Mouse (Mus musculus) E14TG2a.4 (cell line): ENCODE results near the gene Gramd2.

Source experiments
- H3K27me3 ChIP-seq: 2 replicates; pipeline ENCODE4 v1.6.1; 2014; ENCODE audit warnings: low read length, control low read depth; ENCODE audit not compliant: insufficient read depth
- H3K36me3 ChIP-seq: 2 replicates; pipeline ENCODE4 v1.6.1; 2014; ENCODE audit warnings: low read length, control low read depth; ENCODE audit not compliant: insufficient read depth
- H3K4me1 ChIP-seq: replicated peaks from 2 replicates; pipeline ENCODE4 v1.6.1; 2014; ENCODE audit warnings: low read depth, low read length, control low read depth
- H3K4me3 ChIP-seq: replicated peaks from 2 replicates; pipeline ENCODE4 v1.5.1; 2014; ENCODE audit warnings: mild to moderate bottlenecking, low read length
- H3K9me3 ChIP-seq: 2 replicates; pipeline ENCODE4 v1.6.1; 2014; ENCODE audit warnings: low read length, control low read depth
- CTCF ChIP-seq: conservative IDR thresholded peaks from 2 replicates; pipeline ENCODE4 v1.5.1; 2014; ENCODE audit warnings: low read length
- NANOG ChIP-seq: IDR thresholded peaks from 2 replicates; pipeline ENCODE4 v1.6.1; 2014; ENCODE audit warnings: borderline replicate concordance, low read length, mixed read lengths
- POU5F1 ChIP-seq: IDR thresholded peaks from 2 replicates; pipeline ENCODE4 v1.6.1; 2014; ENCODE audit warnings: low read length, borderline replicate concordance

Gramd2 gene

GRCm38 (mm10) chr9:59675598-59675997 lies 4.3 kb upstream of the Gramd2 start:
- Histone ChIP-seq H3K9me3 (no peaks in the 10 kb centered on the region), H3K4me3 (no peak overlapping the region), H3K36me3 (peaks cover 89% of the 10 kb centered on the region), H3K27me3 (no peaks in the 10 kb centered on the region), H3K4me1 (peaks cover 70% of the 10 kb centered on the region)
- TF ChIP-seq NANOG, result no peak
- no peak for TF ChIP-seq CTCF
- no peak for TF ChIP-seq POU5F1

GRCm38 (mm10) chr9:59678313-59678712 lies 1.6 kb upstream of the Gramd2 start:
- H3K36me3 ChIP-seq, result peaks cover 62% of the 10 kb centered on the region
- H3K27me3 ChIP-seq, result peaks cover 20% of the 10 kb centered on the region
- peaks cover 58% of the 10 kb centered on the region for H3K4me1 ChIP-seq
- TF ChIP-seq POU5F1 (no peak), CTCF (peak; percentile 59)
- no peaks in the 10 kb centered on the region for H3K9me3 ChIP-seq
- H3K4me3 ChIP-seq, result no peak overlapping the region

- Histone ChIP-seq H3K9me3 (no peaks in the 10 kb centered on the region), H3K36me3 (peaks cover 40% of the 10 kb centered on the region), H3K4me1 (peaks cover 39% of the 10 kb centered on the region), H3K4me3 (peak overlapping the region; percentile 79), H3K27me3 (peaks cover 20% of the 10 kb centered on the region)
- no peak for TF ChIP-seq CTCF
- TF ChIP-seq POU5F1, result no peak
- TF ChIP-seq NANOG, result no peak
These were observed 561 bp downstream of the Gramd2 start for GRCm38 (mm10) chr9:59680534-59680875.

GRCm38 (mm10) chr9:59684020-59684419 lies 4.1 kb downstream of the Gramd2 start:
- H3K9me3 ChIP-seq, result no peaks in the 10 kb centered on the region
- H3K4me1 ChIP-seq, result peaks cover 37% of the 10 kb centered on the region
- no peak for TF ChIP-seq CTCF
- no peak for TF ChIP-seq NANOG
- no peak for TF ChIP-seq POU5F1
- peaks cover 7% of the 10 kb centered on the region for H3K36me3 ChIP-seq
- H3K4me3 ChIP-seq, result no peak overlapping the region
- peaks cover 20% of the 10 kb centered on the region for H3K27me3 ChIP-seq

DNA sequence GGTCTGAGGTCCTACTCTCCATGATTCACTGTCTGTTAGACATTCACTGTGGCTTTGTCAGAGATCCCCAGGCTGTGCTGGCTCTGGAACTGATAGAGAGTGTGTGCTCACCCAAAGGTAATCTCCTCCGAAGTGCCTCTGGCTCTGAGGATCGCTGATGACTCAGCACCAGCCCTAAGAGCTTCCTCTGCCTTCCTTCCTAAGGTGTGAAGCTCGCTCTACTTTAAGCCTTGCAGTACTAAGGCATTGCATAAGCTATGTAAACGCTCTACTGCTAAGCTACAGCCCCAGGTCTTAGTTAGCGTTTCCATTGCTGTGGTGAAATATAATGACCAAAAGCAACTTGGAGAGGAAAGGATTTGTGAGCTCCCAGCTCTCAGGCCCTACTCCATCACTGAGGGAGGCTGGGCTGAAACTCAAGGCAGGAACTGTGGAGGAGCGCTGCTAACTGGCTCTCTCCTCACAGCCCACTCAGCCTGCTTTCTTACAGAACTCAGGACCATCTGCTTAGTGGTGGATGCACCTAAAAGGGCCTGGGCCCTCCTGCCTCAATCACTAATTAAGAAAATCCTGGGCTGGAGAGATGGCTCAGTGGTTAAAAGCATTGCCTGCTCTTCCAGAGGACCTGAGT lies 7.6 kb downstream of the Gramd2 start:
- no peak overlapping the region for H3K4me3 ChIP-seq
- peaks cover 8% of the 10 kb centered on the region for H3K27me3 ChIP-seq
- peaks cover 38% of the 10 kb centered on the region for H3K4me1 ChIP-seq
- TF ChIP-seq NANOG (no peak), CTCF (no peak), POU5F1 (no peak)
- no peaks in the 10 kb centered on the region for H3K9me3 ChIP-seq
- no peaks in the 10 kb centered on the region for H3K36me3 ChIP-seq

DNA sequence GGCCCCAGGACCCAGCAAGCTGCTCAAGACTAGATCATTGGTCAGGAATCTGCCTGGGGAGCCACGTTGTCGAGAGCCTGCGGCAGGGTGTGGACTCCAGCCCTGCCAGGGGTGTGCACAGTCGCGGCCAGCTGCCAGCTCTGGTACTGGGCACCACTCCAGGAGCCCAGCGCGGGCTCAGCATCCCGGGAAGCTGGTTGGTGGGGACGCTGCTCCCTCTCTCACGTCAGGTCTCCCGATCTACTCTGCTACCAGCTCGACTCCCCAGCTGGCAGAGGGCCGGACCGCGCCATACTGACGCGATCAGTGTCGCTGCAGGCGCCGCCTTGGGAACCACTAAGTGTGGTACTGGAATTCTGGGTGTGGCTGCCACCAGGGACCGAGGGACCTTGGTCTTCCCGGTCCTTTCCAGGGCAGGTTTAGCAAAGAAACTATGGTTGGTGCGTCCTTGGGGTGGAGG lies 11.7 kb downstream of the Gramd2 start:
- H3K4me3 ChIP-seq, result peak overlapping the region; percentile 75
- H3K27me3 ChIP-seq, result peaks cover 17% of the 10 kb centered on the region
- no peaks in the 10 kb centered on the region for H3K36me3 ChIP-seq
- H3K9me3 ChIP-seq, result no peaks in the 10 kb centered on the region
- TF ChIP-seq POU5F1, result no peak
- no peak for TF ChIP-seq CTCF
- no peak for TF ChIP-seq NANOG
- H3K4me1 ChIP-seq, result peaks cover 58% of the 10 kb centered on the region

- no peak for TF ChIP-seq CTCF
- no peak for TF ChIP-seq POU5F1
- TF ChIP-seq NANOG, result no peak
- Histone ChIP-seq H3K36me3 (no peaks in the 10 kb centered on the region), H3K4me3 (peak overlapping the region; percentile 75), H3K4me1 (peaks cover 55% of the 10 kb centered on the region), H3K27me3 (peaks cover 17% of the 10 kb centered on the region), H3K9me3 (no peaks in the 10 kb centered on the region)
These were observed 12.2 kb downstream of the Gramd2 start for GRCm38 (mm10) chr9:59692145-59692544.

GRCm38 (mm10) chr9:59694571-59695450 lies 14.9 kb downstream of the Gramd2 start:
- Histone ChIP-seq H3K9me3 (no peaks in the 10 kb centered on the region), H3K27me3 (peaks cover 17% of the 10 kb centered on the region), H3K4me1 (peaks cover 52% of the 10 kb centered on the region), H3K4me3 (0 out of 2 replicates have a peak overlapping the region, but pooled peaks have one; percentile 10), H3K36me3 (no peaks in the 10 kb centered on the region)
- TF ChIP-seq POU5F1 (no peak), CTCF (no peak), NANOG (no peak)

- H3K4me3 ChIP-seq, result no peak overlapping the region
- H3K36me3 ChIP-seq, result no peaks in the 10 kb centered on the region
- TF ChIP-seq POU5F1 (no peak), CTCF (no peak), NANOG (no peak)
- H3K27me3 ChIP-seq, result peaks cover 17% of the 10 kb centered on the region
- H3K4me1 ChIP-seq, result peaks cover 53% of the 10 kb centered on the region
- no peaks in the 10 kb centered on the region for H3K9me3 ChIP-seq
These were observed 15.5 kb downstream of the Gramd2 start for GRCm38 (mm10) chr9:59695451-59695813.
